ENCODE assay signal across 9 mouse cellular contexts in genomic region chr7:130807749-130808148, GRCm38 (mm10). TPM values are rescaled to one million over a fixed set of nuclear protein-coding genes. Genes with fewer than 3 reads are reported as not detected.
DNase-seq lines count a peak whose midpoint lies in the region; ATAC-seq lines count a peak whose summit lies in the region.
"Had no signal": no experiment of that assay in that cellular context is flagged by ENCODE, and none has a peak within 500 bp of the region (broad histone marks: within the 10 kb centered on the region; RNA-seq: fewer than 3 reads in every experiment).

No protein-coding gene starts in this region.

- no peaks in the 10 kb centered on the region for H3K9me3 ChIP-seq in heart, embryonic 15.5 days (replicated peaks)
- no peaks in the 10 kb centered on the region for H3K9me3 ChIP-seq in midbrain, embryonic 10.5 days (replicated peaks)
- H3K9me3 ChIP-seq: neural tube, embryonic 13.5 days had no signal

- peak; percentile 60; the same call in 1 of the 2 replicates for ATAC-seq in heart, embryonic 15.5 days (replicated peaks; ENCODE audit: insufficient number of reproducible peaks, insufficient read depth, low FRiP score, low read depth)

- H3K4me2 ChIP-seq in heart, embryonic 15.5 days = no peak overlapping the region
- H3K4me2 ChIP-seq: neural tube, embryonic 13.5 days had no signal

- H3K4me1 ChIP-seq in heart, embryonic 15.5 days (replicated peaks) = peaks cover 9% of the 10 kb centered on the region
- peaks cover 8% of the 10 kb centered on the region; the same call in 1 of the 2 replicates for H3K4me1 ChIP-seq in midbrain, embryonic 10.5 days
- H3K4me1 ChIP-seq: neural tube, embryonic 13.5 days had no signal

- H3K9ac ChIP-seq in heart, embryonic 15.5 days = no peak overlapping the region
- H3K9ac ChIP-seq: neural tube, embryonic 13.5 days had no signal

- no peaks in the 10 kb centered on the region for H3K27me3 ChIP-seq in heart, embryonic 15.5 days
- H3K27me3 ChIP-seq in midbrain, embryonic 10.5 days (ENCODE audit: low read depth, poor library complexity, severe bottlenecking) = no peaks in the 10 kb centered on the region
- H3K27me3 ChIP-seq: neural tube, embryonic 13.5 days had no signal

- 39% methylated on average over 8 of the region's 8 CpGs for WGBS in heart, embryonic 15.5 days
- 81% methylated on average over 8 of the region's 8 CpGs for WGBS in midbrain, embryonic 10.5 days

- no peak overlapping the region for H3K4me3 ChIP-seq in heart, embryonic 15.5 days
- H3K4me3 ChIP-seq in midbrain, embryonic 10.5 days = no peak overlapping the region
- H3K4me3 ChIP-seq: neural tube, embryonic 13.5 days had no signal

- peak; percentile 21 for DNase-seq in kidney, postnatal 14 days
- no peak for DNase-seq in kidney, adult 9 months
- peak; percentile 81 for DNase-seq in adrenal gland, postnatal 14 days
- DNase-seq in lung, adult 18-20 months = peak; percentile 43 to 54
- peak; percentile 88 for DNase-seq in telencephalon, adult 2 months (ENCODE audit: low read depth, low spot score)
- DNase-seq in embryo, embryonic 9.5 days (ENCODE audit: extremely low spot score) = no peak
- no peak for DNase-seq in midbrain, embryonic 10.5 days (ENCODE audit: low spot score)

- H3K27ac ChIP-seq in heart, embryonic 15.5 days = no peak overlapping the region
- no peak overlapping the region for H3K27ac ChIP-seq in midbrain, embryonic 10.5 days (replicated peaks)
- H3K27ac ChIP-seq: neural tube, embryonic 13.5 days had no signal

- no peaks in the 10 kb centered on the region for H3K36me3 ChIP-seq in heart, embryonic 15.5 days
- H3K36me3 ChIP-seq in midbrain, embryonic 10.5 days = no peaks in the 10 kb centered on the region
- H3K36me3 ChIP-seq: neural tube, embryonic 13.5 days had no signal

RNA-seq across cellular contexts. Expression of gene Btbd16, which starts 33.9 kb away (rescaled TPM):
- not detected in 2 replicates for total RNA-seq in adrenal gland, postnatal 14 days (2021)
- 0.09 TPM in 1 of 2 replicates, not detected in the other for polyA plus RNA-seq in heart, embryonic 15.5 days (2015; fragmentation: Nextera tagmentation; extraction: Ambion mirVana)
- not detected in 2 replicates for polyA plus RNA-seq in midbrain, embryonic 10.5 days (2016; fragmentation: Nextera tagmentation; extraction: Ambion mirVana)

RNA-seq across cellular contexts. Expression of gene Plekha1, which starts 57.8 kb away (rescaled TPM):
- total RNA-seq in adrenal gland, postnatal 14 days (2021) = 25.6 and 31.6 TPM in 2 replicates
- 50.0 and 53.9 TPM in 2 replicates for polyA plus RNA-seq in heart, embryonic 15.5 days (2015; fragmentation: Nextera tagmentation; extraction: Ambion mirVana)
- 49.9 and 50.9 TPM in 2 replicates for polyA plus RNA-seq in midbrain, embryonic 10.5 days (2016; fragmentation: Nextera tagmentation; extraction: Ambion mirVana)

Comparison
In these comparisons a context has a peak if more than half of its experiments do, and no peak if none do; other contexts are left out.
1. DNase-seq: peak in kidney, postnatal 14 days (single experiment), adrenal gland, postnatal 14 days (single experiment), lung, adult 18-20 months (2 of 2) and telencephalon, adult 2 months (single experiment); none in kidney, adult 9 months (single experiment), embryo, embryonic 9.5 days (single experiment) and midbrain, embryonic 10.5 days (single experiment).